Mouse (Mus musculus): ENCODE measurements around the gene Senp1.

The Senp1 gene

DNA sequence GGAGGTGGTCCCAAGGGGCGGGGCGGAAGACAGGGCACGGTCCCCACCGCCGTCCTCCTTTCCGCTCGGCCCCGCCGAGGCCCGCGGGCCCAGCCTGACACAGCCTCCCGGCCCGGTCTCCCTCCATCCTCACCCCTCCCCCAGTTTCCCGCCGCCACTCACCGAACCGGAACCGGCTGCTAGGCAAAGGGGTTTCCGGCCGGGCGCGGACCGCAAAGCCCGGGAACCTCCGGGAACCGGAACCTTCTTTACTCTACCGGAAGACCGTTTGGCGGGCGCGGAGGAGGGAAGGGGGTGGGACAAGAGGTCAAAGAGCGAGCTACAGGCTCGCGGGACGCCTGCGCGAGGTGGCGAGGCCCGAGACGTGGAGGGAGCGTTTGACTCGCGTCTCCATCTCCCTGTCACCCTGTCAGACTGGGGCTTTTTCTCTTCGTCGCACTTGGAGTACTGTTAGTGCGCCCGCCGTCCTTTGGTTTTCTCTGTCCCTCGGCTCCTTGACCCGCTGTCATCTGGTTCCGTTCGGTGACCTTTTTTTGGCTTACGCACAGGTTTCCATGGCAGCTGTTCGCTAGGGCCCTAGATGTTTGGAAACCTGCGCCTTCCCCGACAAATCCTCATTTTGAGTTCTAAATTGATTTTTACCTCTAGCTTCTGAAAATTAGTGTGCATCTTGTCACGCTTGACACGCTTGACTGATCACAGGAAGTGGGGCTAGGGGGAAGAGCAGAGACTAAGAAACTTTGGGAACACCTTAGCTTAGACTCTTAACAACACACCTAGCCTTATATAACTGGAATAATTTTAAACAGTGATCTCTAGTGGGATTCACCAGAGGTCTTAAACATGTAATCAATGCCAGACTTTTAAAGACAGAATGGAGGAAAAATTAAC lies at the start of gene Senp1:
TSS of gene Senp1 (minus strand) at position 624 of the 891 bp plus-strand sequence.
- peak; percentile 82 for DNase-seq (ENCODE audit: low read depth)

DNA sequence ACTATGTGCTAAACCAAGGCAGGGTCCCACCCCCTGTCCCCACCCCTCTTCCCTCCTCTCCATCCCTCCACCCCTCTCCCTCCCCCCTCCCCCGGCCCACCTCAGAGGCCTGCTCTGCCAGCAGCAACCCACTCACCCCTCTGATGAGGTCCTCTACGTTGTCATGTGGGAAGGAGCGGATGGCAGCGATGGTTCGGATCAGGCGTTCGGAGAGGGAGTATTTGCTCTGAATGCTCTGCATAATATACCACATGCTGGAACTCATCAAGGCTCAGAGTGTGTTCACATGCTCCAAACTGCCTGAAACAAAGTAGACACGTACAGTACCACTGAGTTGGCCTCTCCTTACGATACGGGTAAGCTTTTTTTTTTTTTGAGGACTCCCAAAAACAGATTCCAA lies 49.0 kb upstream of the Senp1 start:
- no peak for DNase-seq (ENCODE audit: low read depth)

DNA sequence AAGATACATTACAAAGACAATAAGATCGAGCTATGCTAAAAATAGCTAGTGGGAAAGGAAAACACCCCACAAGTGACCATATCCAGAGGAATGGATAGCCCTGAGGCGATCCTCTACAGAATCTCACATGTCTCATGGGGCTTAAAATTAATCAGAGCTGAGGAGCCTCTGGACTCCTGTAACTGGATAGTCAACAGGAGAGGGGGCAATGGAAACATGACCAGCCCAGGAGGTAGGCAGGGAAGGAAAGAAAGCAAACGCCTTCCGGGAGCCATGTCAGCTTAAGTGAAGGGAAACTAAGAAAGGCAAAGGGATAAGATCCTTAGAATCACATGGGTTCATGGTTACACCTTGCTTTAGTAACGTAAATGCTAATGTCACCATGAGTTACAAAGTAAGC lies 47.3 kb upstream of the Senp1 start:
- DNase-seq (ENCODE audit: low read depth) = no peak

DNA sequence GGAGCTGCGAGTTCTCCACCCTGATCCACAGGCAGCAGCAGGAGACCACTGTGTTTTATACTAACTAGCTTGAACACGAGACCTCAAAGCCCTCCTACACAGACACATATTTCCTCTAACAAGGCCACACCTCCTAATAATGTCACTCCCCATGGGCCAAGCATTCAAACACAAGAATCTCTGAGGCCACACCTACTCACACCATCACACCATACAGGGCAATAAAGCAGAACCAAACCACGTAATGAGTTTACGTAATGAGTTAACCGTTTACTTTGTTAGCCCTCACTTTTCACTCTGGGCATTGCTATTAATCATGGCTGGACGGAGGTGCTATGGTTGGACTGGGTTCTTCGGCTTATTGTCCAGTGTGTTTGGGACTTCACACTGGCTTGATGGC lies 46.2 kb upstream of the Senp1 start:
- DNase-seq (ENCODE audit: low read depth) = no peak

DNA sequence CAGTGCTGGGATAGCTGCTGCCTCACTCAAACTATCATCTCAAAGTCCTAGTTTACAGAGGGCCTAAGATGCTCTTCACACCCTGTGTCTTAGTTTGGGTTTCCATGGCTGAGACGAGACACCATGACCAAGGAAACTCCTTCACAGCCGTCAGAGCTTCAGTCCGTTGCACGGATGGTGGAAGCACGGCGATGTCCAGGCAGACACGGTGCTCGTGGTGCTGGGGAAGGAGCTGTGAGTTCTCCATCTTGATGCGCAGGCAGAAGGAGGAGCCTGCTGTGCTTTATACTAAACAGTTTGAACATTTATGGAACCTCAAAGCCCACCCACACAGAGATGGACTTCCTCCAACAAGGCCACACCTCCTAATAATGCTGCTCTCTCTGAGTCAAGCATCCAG lies 43.3 kb upstream of the Senp1 start:
- no peak for DNase-seq (ENCODE audit: low read depth)

DNA sequence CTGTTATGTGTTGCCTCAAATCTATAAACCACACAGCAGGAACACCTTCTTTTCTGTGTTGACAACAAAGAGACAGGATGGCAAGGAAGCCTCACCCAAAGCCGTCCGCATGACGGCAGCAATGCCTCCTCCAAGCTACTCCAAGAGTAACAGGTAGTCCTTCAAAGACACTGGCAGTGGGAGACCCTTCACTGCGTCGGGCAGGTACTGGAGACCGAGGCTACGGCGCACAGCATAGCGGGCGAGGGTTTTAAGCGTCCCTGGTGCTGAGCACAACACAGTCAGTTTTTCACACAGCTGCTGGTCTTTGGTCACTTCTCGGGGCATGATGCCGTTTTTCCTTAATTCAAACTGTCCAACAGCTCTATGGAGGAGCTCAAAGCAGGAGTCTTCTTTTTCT lies 42.1 kb upstream of the Senp1 start:
- DNase-seq (ENCODE audit: low read depth) = no peak

DNA sequence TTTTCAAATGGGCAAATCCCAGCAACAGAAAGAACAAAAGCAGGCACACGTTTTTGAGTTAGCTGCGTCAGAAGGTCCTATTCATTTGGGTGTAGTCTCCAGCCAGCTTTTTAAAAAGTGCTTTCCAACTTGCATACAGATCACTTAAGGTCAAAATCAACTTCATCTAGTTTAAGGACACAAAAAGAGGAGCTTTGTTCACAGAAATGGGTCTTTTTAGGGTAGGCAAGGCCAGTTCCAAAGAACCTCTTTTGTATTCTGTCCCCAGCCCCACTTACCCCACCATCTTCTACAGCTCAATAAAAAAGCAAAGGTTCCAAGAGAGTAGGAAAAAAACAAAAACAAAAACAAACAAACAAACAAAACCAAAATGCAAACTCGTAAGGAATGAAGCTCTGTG lies 41.1 kb upstream of the Senp1 start:
- no peak for DNase-seq (ENCODE audit: low read depth)

DNA sequence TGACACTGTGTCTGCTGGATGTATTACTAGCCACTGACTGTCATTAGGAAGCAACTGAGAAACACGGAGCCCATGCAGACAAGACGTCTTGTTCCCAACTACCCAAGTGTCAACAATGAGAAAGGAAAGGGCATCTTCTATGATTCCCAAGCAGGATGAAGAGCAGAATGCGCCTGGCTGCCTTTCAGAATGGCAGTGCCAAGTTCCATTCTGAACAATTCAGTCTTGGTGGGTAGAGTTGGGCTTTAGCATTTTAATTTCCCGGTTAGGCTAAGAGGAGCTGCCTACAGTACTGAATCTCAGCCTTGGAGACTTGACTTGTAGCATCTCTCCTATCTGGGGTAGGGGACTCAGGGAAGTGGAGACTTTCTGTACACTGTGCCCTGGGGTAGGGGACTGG lies 40.5 kb upstream of the Senp1 start:
- no peak for DNase-seq (ENCODE audit: low read depth)

DNA sequence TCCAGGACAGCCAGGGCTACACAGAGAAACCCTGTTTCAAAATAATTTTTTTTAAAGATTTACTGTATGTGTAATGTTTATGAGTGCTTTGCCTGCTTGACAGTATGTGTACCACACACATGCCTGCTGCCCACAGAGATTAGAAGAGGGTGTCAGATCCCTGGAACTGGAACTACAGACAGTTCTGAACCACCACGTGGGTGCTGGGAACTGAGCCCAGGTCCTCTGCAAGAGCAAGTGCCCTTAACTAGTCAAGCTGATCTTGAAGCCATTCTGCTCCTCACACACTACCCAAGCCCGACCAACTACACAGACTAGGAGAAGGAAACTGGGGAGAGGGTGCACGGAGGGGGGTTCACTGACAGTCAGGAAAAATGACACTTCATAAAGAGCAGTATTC lies 39.9 kb upstream of the Senp1 start:
- no peak for DNase-seq (ENCODE audit: low read depth)

DNA sequence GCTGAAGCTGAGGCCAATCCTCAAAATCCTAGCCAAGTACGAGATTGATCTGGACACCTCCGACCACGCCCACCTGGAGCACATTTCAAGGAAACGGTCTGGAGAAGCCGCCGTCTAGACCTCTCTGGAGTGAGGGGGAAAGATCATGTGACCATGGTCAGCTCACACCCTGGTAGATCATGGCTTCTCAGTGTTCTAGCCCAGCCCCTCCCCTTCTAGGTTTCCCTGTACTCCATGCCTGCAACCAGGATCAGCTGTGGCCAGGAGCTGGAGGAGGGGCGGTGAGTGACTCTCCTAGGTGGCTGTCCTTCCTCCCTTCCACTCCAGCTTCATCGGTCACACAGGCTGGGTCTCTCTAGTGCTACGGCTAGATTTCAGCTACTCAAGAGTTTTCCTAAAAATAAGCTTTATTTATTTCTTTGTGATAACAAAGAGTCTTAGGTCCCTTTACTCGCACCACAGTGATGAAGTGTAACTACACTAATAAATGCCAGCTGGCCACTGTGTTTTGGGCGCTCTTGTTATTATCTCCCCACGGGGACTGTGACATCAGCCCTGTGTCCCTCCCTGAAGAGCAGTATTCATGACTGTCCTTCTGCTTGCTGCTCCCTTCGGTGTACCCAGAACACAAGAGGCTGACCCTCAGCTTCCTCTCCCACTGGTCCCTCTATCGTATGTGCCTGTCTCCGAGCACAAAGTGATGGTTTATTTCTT lies 38.6 kb upstream of the Senp1 start:
- DNase-seq (ENCODE audit: low read depth) = no peak

DNA sequence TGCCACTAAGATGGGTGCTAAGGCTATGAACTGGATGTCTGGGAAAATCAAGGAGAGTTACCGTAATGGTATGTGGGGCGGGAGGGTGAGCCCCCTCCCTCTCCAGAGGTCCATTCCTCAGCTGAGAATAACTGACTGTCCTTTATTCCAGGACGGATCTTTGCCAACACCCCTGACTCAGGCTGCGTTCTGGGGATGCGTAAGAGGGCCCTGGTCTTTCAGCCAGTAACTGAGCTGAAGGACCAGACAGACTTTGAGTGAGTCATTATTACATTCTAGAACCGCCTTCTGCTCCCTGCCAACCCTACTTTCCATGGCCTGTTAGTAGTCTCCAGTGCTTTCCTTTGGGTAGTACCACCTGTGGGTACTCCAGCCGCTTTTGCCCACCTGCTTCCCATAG lies 37.9 kb upstream of the Senp1 start:
- no peak for DNase-seq (ENCODE audit: low read depth)

DNA sequence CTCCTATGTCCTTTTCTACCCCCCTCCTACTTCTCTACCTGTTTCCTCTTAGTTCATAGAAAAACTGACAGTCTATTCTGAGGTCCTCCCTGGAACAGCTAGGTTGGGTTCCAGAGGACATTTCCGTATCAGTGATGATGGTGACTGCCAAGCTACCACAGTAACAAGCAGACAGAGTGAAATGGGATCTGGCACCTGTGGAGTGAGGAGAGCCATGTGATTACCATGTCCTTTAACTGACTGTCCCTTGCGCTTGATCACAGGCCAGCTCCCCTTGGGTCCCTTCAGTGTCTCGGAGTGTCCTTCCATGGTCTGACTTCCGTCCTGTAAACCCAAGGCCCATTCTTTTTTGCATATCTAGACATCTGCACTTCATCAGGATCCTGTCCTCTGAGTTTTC lies 37.5 kb upstream of the Senp1 start:
- no peak for DNase-seq (ENCODE audit: low read depth)

DNA sequence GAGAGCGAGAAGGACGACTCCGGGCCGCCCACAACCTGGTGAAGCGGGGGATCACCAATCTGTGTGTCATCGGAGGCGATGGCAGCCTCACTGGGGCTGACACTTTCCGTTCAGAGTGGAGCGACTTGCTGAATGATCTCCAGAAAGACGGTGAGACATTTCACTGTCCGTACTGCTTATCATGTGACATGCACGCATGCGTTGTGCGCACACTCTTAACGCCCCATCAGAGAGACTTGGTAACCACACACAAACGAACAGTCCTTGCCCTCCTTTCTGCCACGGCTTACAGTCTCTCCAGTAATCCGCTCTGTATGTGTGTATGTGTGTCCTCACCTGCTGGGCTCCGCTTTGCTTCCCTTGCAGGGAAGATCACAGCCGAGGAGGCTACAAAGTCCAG lies 27.3 kb upstream of the Senp1 start:
- no peak for DNase-seq (ENCODE audit: low read depth)

DNA sequence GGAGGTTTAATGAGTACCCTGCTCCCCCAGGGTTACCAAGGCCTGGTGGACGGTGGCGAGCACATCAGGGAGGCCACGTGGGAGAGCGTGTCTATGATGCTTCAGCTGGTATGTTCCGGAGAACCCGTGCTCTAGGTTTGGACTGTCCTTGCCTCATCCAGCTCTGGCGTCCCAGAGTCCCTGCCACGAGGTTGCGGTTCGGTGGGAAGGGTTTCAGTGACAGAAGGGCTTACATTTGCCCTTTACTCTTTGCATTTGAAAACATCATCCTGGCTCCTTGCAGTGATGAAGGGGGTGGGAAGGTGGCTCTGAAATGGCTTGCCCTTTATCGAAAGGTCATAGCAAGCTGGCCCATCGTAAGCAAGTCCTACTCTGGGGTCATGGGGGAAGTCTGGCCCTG lies 25.8 kb upstream of the Senp1 start:
- no peak for DNase-seq (ENCODE audit: low read depth)

DNA sequence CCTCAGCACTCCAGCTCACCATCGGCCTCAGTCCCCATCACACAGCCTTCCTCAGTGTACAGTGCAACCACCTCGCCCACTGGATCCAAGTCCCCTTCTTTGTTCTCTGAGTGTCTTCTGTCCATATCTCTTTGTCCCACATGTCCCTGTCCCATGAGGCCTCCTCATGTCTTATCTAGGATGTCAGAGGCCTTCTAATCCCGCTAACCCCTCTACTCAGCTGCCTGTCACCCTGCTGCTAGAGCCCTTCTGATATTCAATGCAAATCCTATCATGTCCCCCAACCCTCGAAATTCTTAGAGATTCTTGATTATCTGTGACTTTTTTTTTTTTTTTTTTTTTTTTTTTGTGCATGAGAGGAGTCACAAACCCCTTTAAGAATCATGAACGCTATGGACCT lies 22.7 kb upstream of the Senp1 start:
- DNase-seq (ENCODE audit: low read depth) = no peak

DNA sequence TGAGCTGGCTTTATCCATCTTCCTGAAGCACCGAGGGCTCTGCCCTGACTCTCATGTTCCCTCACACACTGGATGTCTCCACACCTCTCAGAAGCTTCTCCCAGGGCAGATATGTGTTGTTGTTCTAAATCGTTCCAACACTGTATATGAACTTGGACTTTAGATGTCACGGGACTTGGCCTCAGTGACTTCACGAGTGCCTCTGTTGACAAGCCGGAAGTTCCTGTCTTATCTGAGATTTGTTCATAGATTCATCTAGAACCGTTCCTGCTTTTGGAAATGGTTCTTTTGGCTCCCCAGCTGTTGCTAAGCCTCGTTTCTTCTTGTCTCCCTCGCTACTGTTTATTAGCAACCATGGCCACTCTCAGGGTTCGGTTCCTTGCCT lies 22.2 kb upstream of the Senp1 start:
- no peak for DNase-seq (ENCODE audit: low read depth)

DNA sequence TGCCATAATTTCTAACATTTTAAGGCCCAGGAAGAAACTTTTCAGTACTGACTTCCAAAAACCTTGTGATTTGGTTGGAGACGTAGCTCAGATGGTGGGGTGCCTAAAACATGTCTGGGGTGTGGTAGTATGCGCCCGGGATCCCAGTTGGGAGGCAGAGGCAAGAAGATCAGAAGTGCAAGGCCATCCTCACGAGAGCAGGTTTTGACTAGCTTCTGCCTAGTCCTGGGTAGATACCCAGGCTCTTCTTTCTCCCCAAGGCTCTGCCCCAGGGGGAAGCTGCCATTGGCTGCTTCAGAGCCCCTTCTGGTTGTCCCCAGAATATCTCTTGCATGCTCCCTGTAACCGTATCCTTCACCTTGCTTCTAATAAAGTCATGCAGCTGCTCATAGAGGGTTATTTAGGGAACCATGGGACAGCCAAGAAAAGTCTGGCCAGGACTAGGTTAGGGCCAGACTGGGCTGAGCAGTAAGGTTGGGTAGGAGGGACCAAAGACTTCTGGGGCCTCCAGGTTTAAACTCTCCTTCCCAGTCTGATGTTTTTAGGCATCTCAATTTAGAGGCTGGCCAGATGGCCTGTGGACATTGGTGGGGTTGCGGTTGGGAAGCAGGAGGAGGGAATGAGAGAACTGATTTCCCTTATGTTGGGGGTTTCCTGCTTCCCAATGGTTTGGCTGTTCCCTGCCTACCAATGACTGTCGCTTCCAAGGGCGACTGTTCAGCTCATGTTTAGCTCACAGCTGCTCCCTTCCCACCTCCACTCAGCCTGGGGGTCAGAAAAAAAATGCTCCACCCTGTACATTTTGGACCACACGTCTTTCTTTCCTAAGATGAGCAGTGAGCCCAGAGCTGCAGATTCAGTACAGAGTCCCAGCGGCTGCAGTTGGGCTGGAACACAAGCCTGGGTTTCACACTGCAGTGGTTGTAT lies 21.6 kb upstream of the Senp1 start:
- no peak for DNase-seq (ENCODE audit: low read depth)

DNA sequence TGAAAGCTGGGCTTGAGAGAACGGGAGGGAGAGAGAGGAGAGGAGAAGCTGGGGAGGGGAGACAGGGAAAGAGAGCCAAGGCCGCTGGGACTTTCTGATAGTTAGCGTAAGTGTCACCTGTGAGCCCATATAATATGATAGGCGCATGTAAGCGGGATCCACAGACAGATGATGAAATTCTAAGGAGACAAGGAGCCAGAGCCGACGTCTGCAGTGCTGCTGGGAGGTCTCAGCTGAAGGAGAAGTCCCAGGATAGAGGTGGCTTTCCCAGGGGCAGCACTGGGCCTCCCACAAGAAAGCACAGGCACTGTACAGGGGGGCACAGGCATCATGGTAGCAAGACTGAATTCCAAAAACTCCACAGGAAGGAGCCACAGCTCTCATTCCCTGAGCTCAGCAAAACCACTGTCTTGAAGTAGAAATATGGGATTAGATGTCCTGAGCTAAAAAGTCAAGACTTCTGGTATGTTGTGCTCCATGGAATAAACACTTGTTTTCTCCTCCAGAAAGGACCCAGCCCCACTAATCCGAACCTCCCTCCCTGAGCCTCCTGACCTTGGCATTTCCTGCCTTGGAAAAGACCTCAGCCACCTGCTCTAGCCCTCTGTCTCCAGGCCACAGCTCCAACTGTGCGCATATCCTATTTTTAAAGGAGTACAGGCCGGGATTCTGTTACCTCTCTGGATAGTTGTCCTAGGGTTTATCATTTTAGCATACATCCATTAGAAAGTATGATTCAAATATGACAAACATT lies 20.7 kb upstream of the Senp1 start:
- DNase-seq (ENCODE audit: low read depth) = no peak

DNA sequence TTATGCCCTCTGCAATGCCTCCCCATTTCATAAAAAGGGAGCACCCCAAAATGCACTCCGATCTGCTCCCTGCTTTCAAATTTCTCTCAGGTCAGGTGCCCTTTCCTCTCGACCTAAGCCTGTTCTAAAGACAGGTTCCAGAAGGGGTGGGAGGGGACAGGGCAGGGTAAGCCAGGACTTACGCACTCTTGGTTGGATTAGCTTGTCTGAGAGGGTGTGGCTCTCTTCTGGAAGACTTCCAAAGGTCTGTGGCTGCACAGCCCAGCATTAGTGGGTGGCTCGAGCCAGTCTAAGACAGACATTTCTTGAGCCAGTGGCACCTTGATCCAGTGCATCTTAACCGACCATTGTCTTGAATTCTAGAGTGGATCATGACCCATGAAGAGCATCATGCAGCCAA lies 18.2 kb upstream of the Senp1 start:
- DNase-seq (ENCODE audit: low read depth) = no peak

DNA sequence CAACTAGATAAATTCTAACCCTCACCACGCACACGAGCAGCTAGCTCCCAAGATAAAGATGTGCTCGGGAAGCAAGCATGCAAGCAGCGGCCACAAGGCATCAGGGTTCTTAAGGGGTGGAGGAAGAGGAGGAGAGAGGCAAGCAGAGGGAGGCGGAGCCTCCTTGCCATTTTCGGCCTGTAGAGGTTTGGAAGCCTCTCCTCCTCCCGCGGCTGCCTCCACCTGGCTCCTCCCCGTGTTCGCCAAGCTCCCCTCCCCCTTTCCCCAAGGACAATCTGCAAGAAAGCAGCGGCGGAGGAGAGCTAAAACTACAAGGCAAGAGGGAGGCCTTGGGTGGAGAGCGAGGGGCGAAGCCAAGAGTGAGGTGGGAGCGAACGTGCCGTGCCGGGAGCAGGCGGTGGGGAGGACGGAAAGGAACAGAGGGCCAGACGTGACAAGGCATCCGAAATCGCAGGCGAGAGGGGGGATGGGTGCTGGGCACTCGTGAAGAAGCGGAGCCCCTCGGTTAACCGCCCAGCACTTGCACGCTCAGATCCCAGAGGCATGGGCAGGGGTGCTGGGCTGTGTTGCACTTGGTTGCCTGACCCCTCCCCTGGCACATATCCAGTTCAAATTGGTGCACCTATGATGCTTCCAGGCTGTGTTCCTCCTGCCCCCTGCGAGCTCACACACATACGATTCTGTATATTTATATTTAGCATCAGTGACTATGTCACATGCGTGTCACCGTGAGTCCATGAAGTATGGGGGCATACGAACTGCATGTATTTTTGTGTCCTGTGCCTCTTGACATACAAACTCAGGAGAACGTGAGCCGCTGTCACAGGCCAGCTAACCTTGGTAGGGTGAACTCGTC lies 15.0 kb upstream of the Senp1 start:
- peak; percentile 56 for DNase-seq (ENCODE audit: low read depth)
